Mouse (Mus musculus): ENCODE results near the gene Iqch.
"Not testable (repeated sequence)": the region's sequence is repeated elsewhere in the genome, so short reads cannot be mapped to it uniquely, and the experiment has no call there.

Gene Iqch

DNA sequence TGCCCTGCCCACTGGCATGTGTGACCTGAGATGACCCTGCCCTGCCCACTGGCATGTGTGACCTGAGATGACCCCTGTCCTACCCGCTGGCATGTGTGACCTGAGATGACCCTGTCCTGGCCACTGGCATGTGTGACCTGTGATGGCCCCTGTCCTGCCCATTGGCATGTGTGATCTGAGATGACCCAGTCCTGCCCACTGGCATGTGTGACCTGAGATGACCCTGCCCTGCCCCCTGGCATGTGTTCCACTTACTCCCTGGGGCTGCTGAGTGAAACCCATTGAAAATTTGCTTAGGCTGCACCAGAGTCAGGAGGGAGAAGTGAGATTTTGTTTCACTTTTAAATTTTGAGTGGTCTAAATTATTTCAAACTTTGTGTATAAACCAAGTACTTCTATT, 46.0 kb downstream of the Iqch start:
- no peak for DNase-seq

- no peak for DNase-seq
Observed at GRCm38 (mm10) chr9:63555460-63555990, 46.8 kb downstream of the Iqch start.

GRCm38 (mm10) chr9:63553628-63554027, 48.7 kb downstream of the Iqch start:
- no peak for DNase-seq

GRCm38 (mm10) chr9:63550701-63551100, 51.6 kb downstream of the Iqch start:
- DNase-seq: not testable (repeated sequence)

DNA sequence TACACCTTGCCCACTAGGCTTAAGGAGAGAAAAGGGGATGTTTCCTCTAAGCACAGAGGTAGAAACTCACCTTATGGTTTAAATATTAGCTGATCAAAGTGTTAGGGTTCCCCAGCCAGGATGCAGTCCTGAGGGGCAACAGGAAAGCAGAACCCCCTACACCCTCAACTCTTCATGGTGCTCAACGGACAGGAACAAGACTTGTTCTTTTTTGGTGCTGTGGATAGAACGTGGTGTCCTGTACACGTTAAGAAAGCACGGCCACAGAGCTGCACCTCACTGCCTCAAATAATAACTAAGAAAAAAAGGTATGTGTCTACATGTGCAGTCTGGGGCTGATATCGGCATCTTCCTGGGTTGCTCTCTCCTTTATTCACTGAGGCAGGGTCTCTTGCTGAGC, 53.3 kb downstream of the Iqch start:
- DNase-seq: no peak

DNA sequence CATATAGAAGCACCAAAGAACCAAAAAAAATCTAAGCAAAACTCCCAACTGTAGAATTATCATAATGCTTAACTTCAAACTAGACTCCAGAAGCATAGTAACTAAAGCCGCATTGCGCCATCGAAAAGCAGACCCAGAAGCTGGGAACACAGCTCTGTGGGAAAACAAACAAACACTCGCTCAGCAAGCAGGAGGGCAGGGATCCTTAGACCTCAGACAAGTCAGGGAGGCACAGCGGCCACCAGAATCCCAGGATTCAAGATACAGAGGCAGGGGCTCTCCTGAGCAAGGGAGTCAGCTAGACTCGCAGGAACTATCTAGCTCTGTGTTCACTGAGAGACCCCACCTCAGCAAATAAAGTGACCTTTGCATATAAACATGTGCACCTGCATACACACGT, 60.4 kb downstream of the Iqch start:
- DNase-seq: no peak

GRCm38 (mm10) chr9:63541301-63541700, 61.0 kb downstream of the Iqch start:
- DNase-seq: no peak

- DNase-seq: no peak
Observed at GRCm38 (mm10) chr9:63537489-63537888, 64.8 kb downstream of the Iqch start.

GRCm38 (mm10) chr9:63535042-63535441, 67.3 kb downstream of the Iqch start:
- DNase-seq: no peak

- no peak for DNase-seq
Observed at GRCm38 (mm10) chr9:63534371-63534780, 67.9 kb downstream of the Iqch start.

GRCm38 (mm10) chr9:63532966-63533711, 69.2 kb downstream of the Iqch start:
- no peak for DNase-seq

- DNase-seq: no peak
Observed at GRCm38 (mm10) chr9:63523937-63524253, 78.4 kb downstream of the Iqch start.

DNA sequence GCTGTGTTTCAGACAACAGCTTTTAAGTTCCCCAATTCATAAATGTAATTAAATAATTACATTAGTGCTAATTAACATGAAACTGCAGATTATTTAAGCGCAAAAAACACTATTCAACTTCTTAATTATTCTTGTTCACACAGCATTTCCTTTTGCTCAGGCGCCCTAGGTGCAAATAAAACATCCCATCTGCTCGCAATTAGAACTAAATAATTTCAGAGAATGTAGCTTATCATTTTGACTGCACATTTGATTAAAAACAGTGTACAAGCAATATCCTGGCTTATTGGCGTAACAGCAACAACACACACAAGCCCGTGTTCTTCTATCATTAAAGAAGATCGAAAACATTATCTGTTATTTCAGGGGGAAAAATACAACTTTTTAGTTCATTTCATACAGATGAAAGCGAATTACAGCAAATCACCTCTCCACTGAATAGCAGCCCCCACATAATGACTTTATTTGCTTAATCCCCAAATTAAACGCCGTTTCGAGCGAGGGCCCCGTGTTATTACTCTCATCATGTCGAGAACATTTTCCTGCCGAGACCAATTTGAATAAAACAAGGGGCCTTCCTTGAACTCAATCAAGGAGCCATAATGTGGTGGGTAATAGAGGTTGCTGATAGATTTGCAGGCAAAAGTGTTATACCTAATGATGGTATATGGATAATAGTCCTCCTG, 78.9 kb downstream of the Iqch start:
- no peak for DNase-seq

DNA sequence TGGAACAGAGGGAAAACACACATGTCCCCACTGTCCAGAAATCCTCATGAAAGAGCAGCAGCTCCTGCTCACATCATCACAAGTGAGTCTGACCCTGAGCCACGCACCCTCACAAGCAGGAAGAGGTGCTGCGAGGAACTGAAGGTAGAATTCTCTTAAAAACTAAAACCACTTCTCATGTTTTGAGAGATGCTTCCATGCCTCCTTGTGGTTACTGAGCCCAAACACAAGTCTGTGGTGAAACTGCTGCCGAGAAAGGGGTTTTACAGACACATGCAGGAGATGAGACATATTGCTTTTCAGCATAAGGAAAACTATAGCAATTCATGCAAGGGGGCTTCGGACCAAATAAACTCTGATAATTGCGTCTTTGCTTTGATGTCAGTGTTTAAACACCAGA, 89.4 kb downstream of the Iqch start:
- no peak for DNase-seq

DNA sequence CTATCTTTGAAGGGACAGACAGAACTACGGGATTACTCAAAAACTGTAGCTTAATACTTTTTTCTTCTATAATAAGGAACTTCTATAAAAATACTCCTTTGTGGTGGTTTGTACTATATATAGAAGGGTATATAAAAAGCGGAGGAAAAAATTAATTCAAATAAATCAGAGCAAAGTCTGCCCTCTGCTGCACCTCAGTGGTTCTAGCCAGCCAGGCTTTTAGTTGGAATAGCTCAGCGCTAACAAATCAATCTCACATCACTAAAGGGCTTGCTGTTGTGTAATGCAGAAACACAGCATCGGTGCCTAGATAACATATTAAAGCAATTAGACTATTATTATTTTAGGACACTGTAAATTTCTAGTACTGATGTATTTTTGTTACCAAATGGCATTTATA, 91.3 kb downstream of the Iqch start:
- DNase-seq: no peak

DNA sequence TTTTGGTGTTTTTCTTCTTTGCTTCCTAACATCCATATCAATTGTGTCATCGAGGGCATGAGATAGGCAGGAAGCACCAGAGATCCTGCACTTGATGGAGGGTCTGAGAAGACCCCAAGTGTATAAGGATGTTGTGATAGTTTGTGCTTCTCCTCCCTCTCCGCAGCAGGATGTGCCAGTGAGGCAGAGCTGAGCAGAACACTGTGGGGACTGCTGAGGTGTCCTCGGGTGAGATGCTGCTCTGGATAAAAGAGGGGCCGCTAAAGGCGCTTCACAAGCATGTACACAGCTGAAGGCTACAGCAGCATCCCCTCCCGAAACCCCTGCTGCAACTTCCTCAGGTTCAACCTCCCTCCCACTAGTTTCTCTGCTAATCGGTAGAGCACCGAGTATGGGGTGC, 95.2 kb downstream of the Iqch start:
- DNase-seq: no peak

GRCm38 (mm10) chr9:63503890-63504289, 98.4 kb downstream of the Iqch start:
- no peak for DNase-seq

DNA sequence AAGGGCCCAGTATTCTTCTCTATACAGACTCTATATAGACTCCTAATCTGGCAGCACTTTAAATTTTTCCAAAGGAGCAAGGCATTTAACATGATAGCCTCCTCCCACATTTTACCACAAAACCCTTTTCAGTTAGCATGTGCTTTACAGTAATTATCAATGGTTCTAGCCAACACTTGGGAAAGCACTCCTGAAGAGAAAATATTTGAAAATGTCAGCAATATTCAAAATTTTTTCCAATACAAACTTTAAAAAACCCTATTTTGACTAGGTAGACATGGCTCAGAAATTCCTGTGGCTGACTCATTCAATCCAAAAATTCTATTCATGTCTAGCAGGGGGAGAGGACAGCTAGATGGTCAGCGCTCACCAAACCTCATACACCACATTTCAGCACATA, 100.8 kb downstream of the Iqch start:
- no peak for DNase-seq

DNA sequence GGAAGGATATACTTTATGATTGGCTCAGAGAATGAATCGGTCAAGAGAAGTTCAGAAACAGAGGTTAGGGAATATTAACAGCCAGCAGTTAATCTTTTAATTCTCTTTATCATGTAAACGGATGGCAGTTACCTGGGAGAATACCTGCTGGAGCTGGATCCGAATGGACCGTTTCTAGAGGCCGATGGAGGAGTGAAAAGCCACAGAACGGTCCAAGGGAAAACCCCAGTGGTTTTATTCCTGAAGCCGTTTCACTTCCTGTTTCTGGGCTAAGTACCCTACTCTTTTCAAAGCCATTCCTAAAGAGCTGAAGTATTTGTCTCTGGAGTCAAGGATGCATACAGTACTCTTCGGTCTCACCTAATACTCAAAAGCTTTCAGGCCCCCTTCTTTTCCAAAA, 102.4 kb downstream of the Iqch start:
- no peak for DNase-seq

DNA sequence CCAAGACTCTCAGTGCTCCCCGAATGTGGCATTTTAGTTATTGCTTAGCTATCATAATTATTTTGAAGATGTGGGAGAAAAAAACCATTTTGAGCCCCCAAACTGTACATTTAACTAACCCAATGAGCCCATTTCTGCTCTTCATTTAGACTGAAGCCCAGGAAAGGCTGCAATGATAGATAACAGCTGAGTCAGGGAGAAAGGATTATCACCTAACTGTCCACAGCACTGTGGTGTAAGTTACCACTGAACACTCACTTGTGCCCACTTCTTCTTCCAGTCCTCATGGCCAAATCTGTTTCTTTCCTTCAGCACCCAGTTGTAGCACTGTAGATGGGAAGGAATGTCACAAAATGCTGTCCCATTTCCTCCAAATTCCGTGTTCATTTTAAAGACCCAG, 106.5 kb downstream of the Iqch start:
- no peak for DNase-seq

DNA sequence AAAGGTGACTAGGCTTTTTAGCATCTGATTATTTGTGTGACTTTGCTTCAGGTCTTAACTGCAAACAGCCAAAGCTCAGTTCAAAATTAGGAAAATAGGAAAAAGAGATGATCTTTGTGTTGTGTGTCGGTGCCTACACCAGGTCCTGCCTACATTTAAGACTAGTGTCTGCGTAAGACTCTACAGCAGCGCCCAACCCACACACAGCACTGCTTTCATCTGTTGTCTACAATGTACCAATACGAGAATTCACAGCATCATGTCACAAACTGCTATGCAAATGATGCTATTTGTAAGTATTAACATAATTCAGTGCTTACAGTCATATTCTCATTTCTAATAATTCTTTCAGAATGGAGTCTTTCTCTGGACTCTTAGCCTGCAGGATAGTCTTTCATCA, 108.5 kb downstream of the Iqch start:
- no peak for DNase-seq

DNA sequence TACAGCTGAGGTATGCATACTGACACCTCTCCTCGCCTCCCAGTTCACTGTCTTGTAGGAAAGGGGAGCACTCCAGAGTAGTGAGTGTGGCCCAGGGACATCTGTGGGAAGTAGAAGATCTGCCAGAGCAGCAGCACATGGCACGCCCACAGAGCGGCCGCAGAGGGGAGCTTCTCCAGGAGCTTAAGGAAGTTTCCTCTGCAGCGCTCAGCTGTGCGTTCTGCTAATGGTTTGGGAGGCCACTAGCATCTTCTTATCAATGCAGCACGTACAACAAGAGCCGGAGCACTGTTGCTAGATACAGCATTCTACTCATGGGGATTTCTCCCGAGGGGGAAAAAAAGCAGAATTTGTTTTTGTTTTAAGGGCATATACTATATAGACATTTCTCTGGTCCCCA, 110.0 kb downstream of the Iqch start:
- DNase-seq: no peak

DNA sequence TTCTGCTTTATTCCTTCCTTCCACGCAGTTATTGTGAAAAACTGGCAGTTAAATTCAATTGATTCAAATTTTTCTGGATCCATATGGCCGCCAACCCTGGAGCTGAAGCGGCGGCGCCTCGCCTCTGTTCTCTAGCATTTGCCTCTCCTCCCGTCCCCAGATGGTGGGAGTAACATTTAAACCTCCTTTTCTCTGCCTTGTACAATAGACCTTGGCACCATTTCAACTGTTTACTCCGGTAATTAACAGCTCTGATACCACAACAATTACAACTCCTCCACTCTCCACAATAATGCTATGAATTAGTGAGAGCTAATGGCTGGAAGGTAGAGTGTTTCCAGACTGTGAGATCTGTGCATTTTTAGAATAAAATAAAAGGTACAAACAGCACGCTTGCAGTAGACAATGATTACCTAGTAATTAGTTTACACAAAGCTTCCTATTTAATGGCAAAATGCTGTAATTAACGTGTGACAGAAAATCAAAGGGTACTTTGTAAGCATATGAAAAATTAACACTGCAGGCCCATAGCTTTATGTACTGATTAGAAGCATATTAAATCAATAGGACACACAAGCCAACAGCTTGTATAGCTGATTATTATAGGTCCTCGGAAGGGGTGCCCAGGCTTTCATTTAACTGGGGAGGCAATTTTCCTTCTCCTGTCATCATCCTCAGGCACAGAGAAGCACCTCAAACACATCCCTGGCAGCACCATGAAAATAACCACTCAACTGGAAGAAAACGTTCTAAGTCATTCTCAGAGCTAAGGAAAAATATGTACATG, 111.6 kb downstream of the Iqch start:
- no peak for DNase-seq

DNA sequence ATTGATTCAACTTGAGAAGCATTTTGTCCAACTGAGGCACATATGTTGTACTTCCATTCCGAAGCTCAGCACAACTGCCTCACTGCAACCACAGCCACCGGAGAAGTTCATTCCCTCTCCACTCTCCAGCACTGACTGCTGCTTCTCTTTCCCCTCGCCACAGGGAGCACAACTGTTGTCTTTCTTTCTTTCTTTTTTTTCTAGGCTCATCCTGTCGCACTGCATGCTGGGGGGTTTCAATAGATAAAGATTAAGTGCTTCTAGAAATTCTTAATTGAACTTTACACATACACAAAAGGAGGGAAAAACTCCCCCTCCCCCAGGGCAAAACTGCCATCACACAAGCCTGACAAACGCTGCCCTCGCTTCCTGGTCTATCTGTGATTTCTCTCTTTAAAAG, 113.1 kb downstream of the Iqch start:
- DNase-seq: no peak

Data from lung, postnatal 14 days (tissue).